Mouse (Mus musculus): ENCODE data around the gene Tmcc3. TPM values are rescaled to one million over a fixed set of nuclear protein-coding genes. Genes with fewer than 3 reads are reported as not detected.
A peak's percentile ranks its signal among the peaks of the same experiment; 100 is the strongest.

The Tmcc3 gene
- polyA plus RNA-seq, 1 experiment from 2014 or later, result 17.4 TPM

GRCm38 (mm10) chr10:94561351-94561750, 249.6 kb downstream of the Tmcc3 start:
- Histone ChIP-seq H3K4me1 (ENCODE audit: control insufficient read depth, insufficient read depth, low read length) (peaks cover 5% of the 10 kb centered on the region), H3K4me3 (ENCODE audit: low read depth, low read length) (no peak overlapping the region), H3K4me2 (ENCODE audit: low read depth, low read length) (no peak overlapping the region), H3K36me3 (ENCODE audit: control insufficient read depth, insufficient read depth, low read length) (no peaks in the 10 kb centered on the region), H3K9ac (ENCODE audit: low read depth, low read length) (no peak overlapping the region), H3K27ac (replicated peaks; ENCODE audit: low read depth, low read length) (no peak overlapping the region), H3K27me3 (replicated peaks; ENCODE audit: control insufficient read depth, insufficient read depth, low read length) (no peaks in the 10 kb centered on the region), H3K9me3 (ENCODE audit: control insufficient read depth, low read length) (no peaks in the 10 kb centered on the region)
- no peak for DNase-seq (ENCODE audit: low spot score)
- ATAC-seq (ENCODE audit: low read depth), result no peak
- WGBS, result 73% methylated on average over 7 of the region's 7 CpGs

GRCm38 (mm10) chr10:94562188-94562587, 250.4 kb downstream of the Tmcc3 start:
- Histone ChIP-seq H3K4me3 (ENCODE audit: low read depth, low read length) (no peak overlapping the region), H3K4me2 (ENCODE audit: low read depth, low read length) (no peak overlapping the region), H3K4me1 (ENCODE audit: control insufficient read depth, insufficient read depth, low read length) (peaks cover 5% of the 10 kb centered on the region), H3K9ac (ENCODE audit: low read depth, low read length) (no peak overlapping the region), H3K9me3 (ENCODE audit: control insufficient read depth, low read length) (no peaks in the 10 kb centered on the region), H3K27me3 (replicated peaks; ENCODE audit: control insufficient read depth, insufficient read depth, low read length) (no peaks in the 10 kb centered on the region), H3K36me3 (ENCODE audit: control insufficient read depth, insufficient read depth, low read length) (no peaks in the 10 kb centered on the region), H3K27ac (replicated peaks; ENCODE audit: low read depth, low read length) (no peak overlapping the region)
- no peak for DNase-seq (ENCODE audit: low spot score)
- WGBS, result 24% methylated on average over 1 of the region's 1 CpGs
- ATAC-seq (ENCODE audit: low read depth), result no peak

DNA sequence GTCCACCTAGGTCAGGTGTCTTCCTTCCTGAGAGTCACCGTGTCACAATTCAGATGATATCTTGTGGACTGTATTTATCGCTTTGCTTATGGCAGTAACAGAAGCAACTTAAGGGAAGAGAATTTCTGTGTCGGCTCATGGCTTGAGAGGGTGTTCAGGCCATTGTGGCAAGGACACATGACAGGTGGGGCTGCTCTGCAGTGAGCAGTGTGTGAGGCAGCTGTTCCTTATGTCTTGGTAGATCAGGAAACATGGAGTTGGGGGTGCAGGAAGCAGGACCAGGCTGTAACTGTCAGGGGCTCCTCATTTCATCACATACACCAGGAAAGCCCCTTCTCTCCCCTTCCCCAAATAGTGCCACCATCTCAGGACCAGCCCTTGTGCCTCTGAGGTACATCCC, 251.2 kb downstream of the Tmcc3 start:
- Histone ChIP-seq H3K36me3 (ENCODE audit: control insufficient read depth, insufficient read depth, low read length) (no peaks in the 10 kb centered on the region), H3K4me2 (ENCODE audit: low read depth, low read length) (no peak overlapping the region), H3K4me1 (ENCODE audit: control insufficient read depth, insufficient read depth, low read length) (peaks cover 5% of the 10 kb centered on the region), H3K27ac (replicated peaks; ENCODE audit: low read depth, low read length) (no peak overlapping the region), H3K9ac (ENCODE audit: low read depth, low read length) (no peak overlapping the region), H3K9me3 (ENCODE audit: control insufficient read depth, low read length) (no peaks in the 10 kb centered on the region), H3K4me3 (ENCODE audit: low read depth, low read length) (no peak overlapping the region), H3K27me3 (replicated peaks; ENCODE audit: control insufficient read depth, insufficient read depth, low read length) (no peaks in the 10 kb centered on the region)
- DNase-seq (ENCODE audit: low spot score), result no peak
- 80% methylated on average over 3 of the region's 3 CpGs for WGBS
- 0 out of 2 replicates have a peak, but pooled peaks have one; percentile 33 for ATAC-seq (ENCODE audit: low read depth)

GRCm38 (mm10) chr10:94565410-94566221, 253.9 kb downstream of the Tmcc3 start:
- Histone ChIP-seq H3K4me3 (ENCODE audit: low read depth, low read length) (no peak overlapping the region), H3K27me3 (replicated peaks; ENCODE audit: control insufficient read depth, insufficient read depth, low read length) (no peaks in the 10 kb centered on the region), H3K4me1 (ENCODE audit: control insufficient read depth, insufficient read depth, low read length) (peaks cover 5% of the 10 kb centered on the region), H3K36me3 (ENCODE audit: control insufficient read depth, insufficient read depth, low read length) (no peaks in the 10 kb centered on the region), H3K9me3 (ENCODE audit: control insufficient read depth, low read length) (no peaks in the 10 kb centered on the region), H3K27ac (replicated peaks; ENCODE audit: low read depth, low read length) (no peak overlapping the region), H3K4me2 (ENCODE audit: low read depth, low read length) (no peak overlapping the region), H3K9ac (ENCODE audit: low read depth, low read length) (no peak overlapping the region)
- no peak for DNase-seq (ENCODE audit: low spot score)
- 34% methylated on average over 7 of the region's 7 CpGs for WGBS
- ATAC-seq (ENCODE audit: low read depth), result no peak

DNA sequence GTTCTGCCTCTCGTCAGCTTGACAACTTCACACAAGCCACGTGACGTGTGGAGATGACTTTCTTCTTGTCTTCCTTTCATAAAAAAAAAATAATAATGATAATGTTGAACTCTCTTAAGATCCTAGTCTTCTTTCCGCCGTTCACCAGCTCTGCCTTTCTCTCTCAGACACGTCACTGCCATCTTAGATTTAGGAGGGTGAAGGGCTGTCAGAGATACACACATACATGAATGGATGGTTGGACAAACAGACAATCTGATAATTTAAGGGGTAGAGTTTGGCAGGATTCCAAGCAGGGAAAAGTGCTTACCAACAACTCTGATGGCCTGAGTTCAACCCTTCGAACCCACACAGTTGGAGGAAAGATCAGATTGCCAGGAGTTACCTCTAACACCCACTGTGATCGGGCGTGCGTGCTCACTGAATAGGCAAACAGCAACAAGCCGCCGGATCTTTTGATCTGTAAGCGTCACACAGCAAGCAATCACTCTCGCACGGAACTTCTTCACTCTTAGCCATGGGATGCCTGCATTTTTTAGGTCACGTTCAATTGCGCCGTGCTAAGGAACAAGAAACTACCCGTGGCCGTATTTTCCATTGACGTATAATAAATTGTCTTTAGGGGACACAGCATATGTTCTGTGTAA, 254.6 kb downstream of the Tmcc3 start:
- no peaks in the 10 kb centered on the region for H3K36me3 ChIP-seq (ENCODE audit: control insufficient read depth, insufficient read depth, low read length)
- peaks cover 5% of the 10 kb centered on the region for H3K4me1 ChIP-seq (ENCODE audit: control insufficient read depth, insufficient read depth, low read length)
- ATAC-seq (ENCODE audit: low read depth) (no peak), DNase-seq (ENCODE audit: low spot score) (no peak)
- H3K9ac ChIP-seq (ENCODE audit: low read depth, low read length), result no peak overlapping the region
- 73% methylated on average over 21 of the region's 21 CpGs for WGBS
- H3K27me3 ChIP-seq (replicated peaks; ENCODE audit: control insufficient read depth, insufficient read depth, low read length), result no peaks in the 10 kb centered on the region
- no peak overlapping the region for H3K4me2 ChIP-seq (ENCODE audit: low read depth, low read length)
- no peak overlapping the region for H3K27ac ChIP-seq (replicated peaks; ENCODE audit: low read depth, low read length)
- H3K9me3 ChIP-seq (ENCODE audit: control insufficient read depth, low read length), result no peaks in the 10 kb centered on the region
- no peak overlapping the region for H3K4me3 ChIP-seq (ENCODE audit: low read depth, low read length)

DNA sequence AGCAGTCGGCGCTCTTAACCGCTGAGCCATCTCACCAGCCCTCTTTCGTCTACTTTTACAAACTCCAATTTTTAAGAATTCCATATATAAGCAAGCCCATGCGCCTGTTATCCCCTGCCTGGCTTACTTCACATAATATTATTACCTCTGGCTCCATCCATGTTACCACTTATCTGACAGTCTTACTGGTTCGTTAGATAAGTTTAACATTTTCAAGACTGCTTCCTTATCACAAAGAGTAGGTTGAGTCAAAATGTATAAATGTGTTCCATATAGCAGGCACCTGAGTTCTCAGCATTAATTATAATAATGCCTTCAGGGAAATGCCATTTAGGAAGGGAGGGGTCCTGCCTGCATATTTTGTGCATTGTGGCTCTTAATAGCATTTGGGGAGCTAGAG, 255.5 kb downstream of the Tmcc3 start:
- ATAC-seq (ENCODE audit: low read depth), result no peak
- Histone ChIP-seq H3K4me3 (ENCODE audit: low read depth, low read length) (no peak overlapping the region), H3K36me3 (ENCODE audit: control insufficient read depth, insufficient read depth, low read length) (no peaks in the 10 kb centered on the region), H3K9ac (ENCODE audit: low read depth, low read length) (no peak overlapping the region), H3K4me2 (ENCODE audit: low read depth, low read length) (no peak overlapping the region), H3K27ac (replicated peaks; ENCODE audit: low read depth, low read length) (no peak overlapping the region), H3K27me3 (replicated peaks; ENCODE audit: control insufficient read depth, insufficient read depth, low read length) (no peaks in the 10 kb centered on the region), H3K4me1 (ENCODE audit: control insufficient read depth, insufficient read depth, low read length) (peaks cover 5% of the 10 kb centered on the region), H3K9me3 (ENCODE audit: control insufficient read depth, low read length) (no peaks in the 10 kb centered on the region)
- no peak for DNase-seq (ENCODE audit: low spot score)
- WGBS, result 95% methylated on average over 6 of the region's 6 CpGs

DNA sequence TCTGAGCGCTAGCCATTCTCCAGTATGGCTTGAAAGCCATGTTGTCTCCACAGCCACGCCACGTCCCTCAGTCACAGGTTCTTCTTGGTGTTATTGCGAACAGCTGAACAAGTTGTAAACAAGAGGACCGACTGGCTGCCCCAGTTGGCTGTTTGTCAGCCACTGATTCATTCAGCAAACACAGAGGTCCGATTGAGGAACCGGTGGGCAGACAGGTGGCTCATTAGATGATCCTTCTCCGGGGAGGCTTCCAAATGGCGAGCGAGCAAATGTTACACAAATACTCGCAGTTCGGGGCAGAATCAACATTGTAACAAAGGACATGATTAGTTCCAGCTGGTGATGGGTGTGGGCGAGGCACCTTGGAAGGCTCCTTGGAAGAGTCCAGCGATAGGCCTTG, 256.2 kb downstream of the Tmcc3 start:
- Histone ChIP-seq H3K36me3 (ENCODE audit: control insufficient read depth, insufficient read depth, low read length) (no peaks in the 10 kb centered on the region), H3K27ac (replicated peaks; ENCODE audit: low read depth, low read length) (no peak overlapping the region), H3K4me2 (ENCODE audit: low read depth, low read length) (no peak overlapping the region), H3K4me3 (ENCODE audit: low read depth, low read length) (no peak overlapping the region), H3K4me1 (ENCODE audit: control insufficient read depth, insufficient read depth, low read length) (peaks cover 5% of the 10 kb centered on the region), H3K9ac (ENCODE audit: low read depth, low read length) (no peak overlapping the region), H3K27me3 (replicated peaks; ENCODE audit: control insufficient read depth, insufficient read depth, low read length) (no peaks in the 10 kb centered on the region), H3K9me3 (ENCODE audit: control insufficient read depth, low read length) (no peaks in the 10 kb centered on the region)
- WGBS, result 62% methylated on average over 14 of the region's 14 CpGs
- DNase-seq (ENCODE audit: low spot score) (no peak), ATAC-seq (ENCODE audit: low read depth) (no peak)

DNA sequence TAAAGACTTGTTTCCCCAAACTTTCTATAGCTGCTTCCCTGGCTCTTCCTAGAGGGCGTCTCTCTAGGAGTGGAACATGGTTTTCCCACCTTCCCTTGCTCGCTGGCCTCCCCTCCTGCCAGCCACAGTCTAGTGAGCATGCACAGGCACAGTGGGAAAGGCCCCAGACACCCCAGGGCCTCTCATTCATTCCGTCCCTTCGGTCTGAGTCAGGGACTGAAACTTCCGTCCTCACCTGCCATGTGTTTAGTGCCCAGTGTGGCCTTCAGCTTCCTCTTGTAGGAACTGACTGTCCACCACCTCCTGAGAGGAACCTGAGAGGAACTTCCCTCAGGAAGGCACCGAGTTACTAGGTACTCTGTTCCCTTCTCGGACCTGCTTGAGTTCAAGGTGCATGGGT, 257.1 kb downstream of the Tmcc3 start:
- Histone ChIP-seq H3K27me3 (replicated peaks; ENCODE audit: control insufficient read depth, insufficient read depth, low read length) (no peaks in the 10 kb centered on the region), H3K9ac (ENCODE audit: low read depth, low read length) (no peak overlapping the region), H3K4me2 (ENCODE audit: low read depth, low read length) (no peak overlapping the region), H3K27ac (replicated peaks; ENCODE audit: low read depth, low read length) (no peak overlapping the region), H3K9me3 (ENCODE audit: control insufficient read depth, low read length) (no peaks in the 10 kb centered on the region), H3K36me3 (ENCODE audit: control insufficient read depth, insufficient read depth, low read length) (no peaks in the 10 kb centered on the region), H3K4me1 (ENCODE audit: control insufficient read depth, insufficient read depth, low read length) (peaks cover 5% of the 10 kb centered on the region), H3K4me3 (ENCODE audit: low read depth, low read length) (no peak overlapping the region)
- WGBS, result 69% methylated on average over 7 of the region's 7 CpGs
- DNase-seq (ENCODE audit: low spot score) (no peak), ATAC-seq (ENCODE audit: low read depth) (no peak)

GRCm38 (mm10) chr10:94569731-94570130, 258.0 kb downstream of the Tmcc3 start:
- Histone ChIP-seq H3K4me2 (ENCODE audit: low read depth, low read length) (no peak overlapping the region), H3K27ac (replicated peaks; ENCODE audit: low read depth, low read length) (no peak overlapping the region), H3K4me3 (ENCODE audit: low read depth, low read length) (no peak overlapping the region), H3K4me1 (ENCODE audit: control insufficient read depth, insufficient read depth, low read length) (peaks cover 7% of the 10 kb centered on the region), H3K36me3 (ENCODE audit: control insufficient read depth, insufficient read depth, low read length) (no peaks in the 10 kb centered on the region), H3K9me3 (ENCODE audit: control insufficient read depth, low read length) (no peaks in the 10 kb centered on the region), H3K9ac (ENCODE audit: low read depth, low read length) (no peak overlapping the region), H3K27me3 (replicated peaks; ENCODE audit: control insufficient read depth, insufficient read depth, low read length) (no peaks in the 10 kb centered on the region)
- ATAC-seq (ENCODE audit: low read depth) (no peak), DNase-seq (ENCODE audit: low spot score) (no peak)
- 64% methylated on average over 7 of the region's 7 CpGs for WGBS
